Mouse (Mus musculus) olfactory bulb, adult 2 months (tissue): ENCODE results near the gene Utrn. TPM values are rescaled to one million over a fixed set of nuclear protein-coding genes. Genes with fewer than 3 reads are reported as not detected.

Source experiments
- H3K27ac ChIP-seq: fragments of 200-500 bp; 2 replicates; pipeline ENCODE4 v1.5.1; 2012; ENCODE audit warnings: low read depth, low read length; ENCODE audit not compliant: insufficient read depth
- H3K4me1 ChIP-seq: fragments of 200-500 bp; 2 replicates; pipeline ENCODE4 v1.6.1; 2012; ENCODE audit warnings: low read length; ENCODE audit not compliant: control insufficient read depth, insufficient read depth
- H3K4me3 ChIP-seq: fragments of 200-500 bp; 2 replicates; pipeline ENCODE4 v1.5.1; 2012; ENCODE audit warnings: mild to moderate bottlenecking, low read depth, low read length, moderate library complexity; ENCODE audit not compliant: insufficient read depth
- CTCF ChIP-seq: fragments of 200-500 bp; IDR thresholded peaks from 2 replicates; pipeline ENCODE4 v1.5.1; 2012; ENCODE audit warnings: low read depth, mild to moderate bottlenecking, low read length, moderate library complexity; ENCODE audit not compliant: insufficient read depth
- POLR2A ChIP-seq: fragments of 200-500 bp; IDR thresholded peaks from 2 replicates; pipeline ENCODE4 v1.6.1; 2012; ENCODE audit warnings: mild to moderate bottlenecking, low read depth, low read length, moderate library complexity; ENCODE audit not compliant: insufficient read depth
- WGBS: fragments of 180-500 bp; shearing (Covaris S2); methylation state at CpG from one replicate; pipeline ENCODE4 v1.1.7; 2018; 5-methylcytosine and 5-hydroxymethylcytosine counted together
- polyA plus RNA-seq: library from polyadenylated mRNA; stranded (reverse); fragments of >200 nt; gene quantifications from 2 replicates; pipeline ENCODE4 v1.2.4, GENCODE M21; 2012; ENCODE audit warnings: low replicate concordance; ENCODE audit not compliant: missing spikeins, insufficient read depth, insufficient read length

Gene Utrn
- polyA plus RNA-seq = 52.2 and 80.1 TPM in 2 replicates

DNA sequence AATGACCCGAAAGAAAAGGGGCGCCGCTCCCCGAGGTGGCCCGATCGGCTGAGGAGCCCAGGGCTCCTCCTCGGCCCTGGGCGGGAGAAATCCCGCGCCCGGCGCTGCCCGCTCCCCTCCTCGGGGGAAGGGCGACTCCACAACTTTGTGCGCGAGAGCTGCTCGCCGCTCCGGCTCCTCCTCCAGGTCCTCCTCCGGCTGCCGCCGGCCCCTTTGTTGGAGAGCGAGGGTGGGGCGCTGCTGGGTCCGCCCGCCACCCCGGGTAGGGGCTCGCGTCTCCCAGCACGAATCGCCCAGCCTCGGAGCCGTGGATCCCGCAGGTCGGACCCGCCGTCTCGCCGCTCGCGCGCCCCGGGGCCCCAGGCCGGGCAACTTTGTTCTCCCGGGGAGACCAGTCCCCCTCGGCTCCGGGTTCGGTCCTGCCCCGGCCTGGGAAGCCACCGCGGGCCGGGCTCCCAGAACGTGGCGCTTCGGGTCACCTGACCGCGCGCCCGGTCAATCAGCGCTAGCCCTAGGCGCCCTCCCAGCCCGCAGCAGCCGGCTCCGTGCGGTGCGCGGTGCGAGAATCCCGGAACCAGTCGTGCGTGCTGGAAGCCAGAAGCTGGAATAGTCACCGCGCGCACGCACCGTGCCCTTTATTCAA is at the start of gene Utrn:
TSS of gene Utrn (minus strand) at position 337 of the 643 bp plus-strand sequence.
- under 1% methylated on average over 77 of the region's 77 CpGs for WGBS
- H3K4me1 ChIP-seq = peaks cover 14% of the 10 kb centered on the region
- TF ChIP-seq POLR2A (peak; percentile 23; the same call in 1 of the 2 replicates), CTCF (no peak)
- peak within 1 kb of the TSS; percentile 71 for H3K4me3 ChIP-seq
- H3K27ac ChIP-seq = peak within 1 kb of the TSS; percentile 3; the same call in 1 of the 2 replicates

DNA sequence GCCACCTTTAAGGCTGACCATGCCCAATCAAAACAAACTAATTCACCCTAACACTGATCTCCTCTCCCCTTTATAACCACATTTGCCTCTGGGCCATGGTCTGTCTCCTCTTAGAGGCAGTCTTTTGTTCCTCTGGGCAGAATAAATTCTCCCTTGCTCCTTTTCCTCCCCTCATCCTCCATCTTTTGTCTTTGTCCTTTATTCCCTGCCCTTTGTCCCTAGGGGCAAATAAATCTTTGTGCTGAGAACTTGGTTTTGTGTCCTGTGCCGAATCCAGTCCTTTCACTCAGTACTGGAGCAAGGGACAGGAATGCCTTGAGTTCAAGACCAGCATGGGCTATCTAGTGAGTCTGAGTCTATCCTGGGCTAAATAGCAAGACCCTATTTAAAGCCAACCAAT is 48.5 kb upstream of the Utrn start:
- 63% methylated on average over 1 of the region's 1 CpGs for WGBS
- Histone ChIP-seq H3K4me3 (no peak overlapping the region), H3K4me1 (no peaks in the 10 kb centered on the region), H3K27ac (no peak overlapping the region)
- no peak for TF ChIP-seq POLR2A
- TF ChIP-seq CTCF = no peak

DNA sequence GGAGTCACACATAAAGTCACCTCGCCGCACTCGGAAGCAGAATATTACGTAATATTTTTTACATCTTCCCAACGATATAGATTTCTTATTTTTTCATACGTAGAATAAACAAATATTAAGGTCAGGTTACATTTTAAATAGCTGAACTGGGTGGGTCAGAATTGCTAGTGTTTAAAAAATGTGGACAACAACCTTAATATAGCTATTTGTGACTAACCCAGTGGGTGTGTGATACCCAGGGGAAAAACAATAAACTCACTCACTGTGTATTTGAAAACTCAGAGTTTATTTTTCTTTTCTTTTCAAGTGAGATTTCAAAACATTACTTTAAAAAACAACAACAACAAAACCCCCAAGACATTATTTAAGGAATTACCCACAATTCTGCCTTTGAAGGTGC is 47.2 kb upstream of the Utrn start:
- Histone ChIP-seq H3K4me3 (no peak overlapping the region), H3K27ac (no peak overlapping the region), H3K4me1 (peaks cover 7% of the 10 kb centered on the region)
- TF ChIP-seq POLR2A (no peak), CTCF (no peak)
- 77% methylated on average over 6 of the region's 6 CpGs for WGBS

DNA sequence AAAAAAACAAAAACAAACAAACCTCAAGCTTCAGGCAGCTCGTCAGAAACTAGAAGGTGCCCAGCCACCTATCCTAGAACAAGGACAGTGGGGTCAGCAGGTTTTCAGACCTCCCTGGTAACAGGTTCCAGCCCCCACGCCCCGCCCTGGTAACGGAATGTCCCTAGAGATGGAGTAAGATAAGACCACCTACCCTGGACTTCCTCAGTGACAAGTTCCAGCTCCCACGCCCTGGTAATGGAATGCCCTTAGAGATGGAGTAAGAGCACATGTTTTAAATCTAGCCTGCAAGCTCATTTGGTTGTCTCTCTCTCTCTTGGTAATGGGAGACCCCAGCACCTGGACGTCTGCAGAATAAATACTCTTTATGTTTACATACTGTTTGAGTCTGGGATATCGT is 46.7 kb upstream of the Utrn start:
- TF ChIP-seq POLR2A = no peak
- no peak for TF ChIP-seq CTCF
- WGBS = 84% methylated on average over 7 of the region's 7 CpGs
- peaks cover 7% of the 10 kb centered on the region for H3K4me1 ChIP-seq
- no peak overlapping the region for H3K4me3 ChIP-seq
- H3K27ac ChIP-seq = no peak overlapping the region

DNA sequence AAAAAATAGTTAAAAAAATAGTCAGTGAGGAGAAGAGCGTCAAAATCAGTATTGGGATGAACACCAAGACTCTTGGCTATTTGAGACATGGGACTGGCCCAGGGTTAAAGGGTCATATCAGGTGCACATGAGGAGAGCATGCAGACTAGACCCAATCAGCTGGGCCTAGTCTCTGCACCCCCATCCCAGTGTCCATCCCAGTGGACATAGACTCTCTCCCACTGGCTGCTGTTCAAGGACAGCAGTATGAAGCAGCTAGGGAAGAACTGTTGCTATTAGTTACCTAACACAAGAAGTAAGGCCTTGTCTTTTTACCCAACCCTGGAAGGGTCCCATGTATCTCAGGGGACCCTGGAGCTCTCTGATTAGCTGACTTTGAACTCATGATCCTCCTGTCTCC is 45.0 kb upstream of the Utrn start:
- Histone ChIP-seq H3K4me1 (peaks cover 7% of the 10 kb centered on the region), H3K27ac (no peak overlapping the region), H3K4me3 (no peak overlapping the region)
- WGBS = 100% methylated on average over 1 of the region's 1 CpGs
- TF ChIP-seq POLR2A = no peak
- TF ChIP-seq CTCF = no peak

DNA sequence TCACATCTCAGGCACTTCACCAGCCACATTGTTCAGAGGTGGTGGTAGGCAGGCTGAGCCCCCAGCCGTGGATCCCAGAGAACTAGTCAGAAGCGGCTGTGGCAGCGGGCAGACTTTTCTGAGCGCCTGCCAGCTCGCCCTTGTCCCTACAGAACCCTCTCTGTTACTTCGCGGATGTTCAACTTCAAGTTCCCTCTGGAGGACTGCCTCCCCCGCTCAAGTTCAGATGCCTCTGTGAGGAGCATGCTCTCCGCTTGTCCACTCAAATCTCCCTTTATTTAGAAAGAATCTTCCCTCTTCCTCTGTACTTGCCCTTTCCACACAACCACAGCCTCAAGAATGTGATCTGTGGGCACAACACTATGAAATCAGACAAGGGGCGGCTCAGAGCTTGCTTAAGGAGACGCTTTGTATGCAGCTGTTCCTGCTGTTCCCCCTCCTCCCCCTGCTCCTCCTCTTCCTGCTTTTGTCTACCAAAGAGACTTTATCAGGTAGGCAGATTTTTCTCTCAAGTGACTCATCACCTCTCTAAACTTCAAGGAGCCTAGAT is 42.9 kb upstream of the Utrn start:
- WGBS = 18% methylated on average over 11 of the region's 11 CpGs
- no peak for TF ChIP-seq CTCF
- TF ChIP-seq POLR2A = no peak
- H3K27ac ChIP-seq = peak overlapping the region; percentile 34; the same call in 1 of the 2 replicates
- H3K4me1 ChIP-seq = peaks cover 7% of the 10 kb centered on the region
- peak overlapping the region; percentile 26 for H3K4me3 ChIP-seq

DNA sequence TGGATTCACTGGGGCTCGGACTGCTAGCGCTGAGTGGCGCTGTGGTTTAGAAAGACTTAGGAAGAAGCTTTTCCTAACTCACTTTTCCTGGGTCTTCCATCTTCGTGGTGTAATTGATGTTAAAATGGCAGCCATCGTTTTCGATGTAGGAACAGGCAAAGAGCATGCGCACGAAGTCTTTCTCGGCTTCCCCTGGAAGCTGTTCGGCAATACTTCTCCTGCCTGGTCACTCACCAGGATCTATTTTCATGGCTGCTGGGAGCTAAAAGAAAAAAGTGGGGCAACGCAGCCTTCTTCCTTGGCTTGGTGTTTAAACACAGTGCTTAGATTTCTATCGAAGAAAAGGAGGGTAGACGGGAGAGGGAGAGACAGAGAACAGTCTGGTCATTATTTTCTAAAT is 42.3 kb upstream of the Utrn start:
- H3K4me1 ChIP-seq = peaks cover 7% of the 10 kb centered on the region
- 63% methylated on average over 13 of the region's 13 CpGs for WGBS
- TF ChIP-seq CTCF = no peak
- H3K4me3 ChIP-seq = no peak overlapping the region
- no peak overlapping the region; the same call in 1 of the 2 replicates for H3K27ac ChIP-seq

DNA sequence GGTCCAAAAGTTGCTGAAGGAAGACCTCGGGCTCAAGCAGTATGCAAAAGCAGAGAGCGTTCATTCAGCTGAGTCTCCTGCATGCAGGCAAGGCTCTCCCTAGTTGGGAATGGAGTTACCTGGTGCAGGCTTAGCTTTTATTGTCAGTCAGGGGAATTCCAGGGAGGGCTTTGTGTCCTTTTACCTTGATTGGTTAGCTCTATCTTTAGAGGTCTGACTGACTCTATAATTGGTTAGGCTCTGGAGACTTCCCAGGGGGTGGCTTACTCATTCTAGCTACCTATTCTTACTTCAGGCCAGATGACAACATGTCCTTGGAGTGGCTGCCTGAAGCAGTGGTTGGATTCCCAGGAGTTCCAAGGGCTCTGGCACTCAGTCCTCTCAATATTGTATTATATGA is 40.7 kb upstream of the Utrn start:
- 95% methylated on average over 2 of the region's 2 CpGs for WGBS
- no peak for TF ChIP-seq POLR2A
- TF ChIP-seq CTCF = no peak
- H3K4me3 ChIP-seq = no peak overlapping the region
- H3K27ac ChIP-seq = no peak overlapping the region
- peaks cover 7% of the 10 kb centered on the region for H3K4me1 ChIP-seq

DNA sequence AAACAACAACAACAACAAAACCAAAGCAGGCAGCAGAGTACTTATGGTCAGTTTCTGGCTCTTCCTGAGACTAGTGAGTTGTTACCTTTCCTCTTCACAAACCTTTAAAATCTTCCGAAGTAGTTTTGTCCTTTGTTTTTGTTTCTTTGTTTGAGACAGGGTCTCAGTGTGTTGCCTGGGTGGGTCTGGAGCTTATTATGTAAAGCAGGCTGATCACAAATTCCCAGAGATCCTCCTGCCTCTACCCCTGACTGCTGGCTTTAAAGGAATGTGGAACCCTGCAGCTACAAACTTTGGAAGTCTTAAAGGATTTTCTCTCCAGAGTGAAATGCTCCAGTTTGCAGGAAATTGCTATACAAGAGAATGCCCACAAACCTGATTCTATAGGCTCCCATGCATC is 40.0 kb upstream of the Utrn start:
- H3K4me1 ChIP-seq = peaks cover 7% of the 10 kb centered on the region
- no peak for TF ChIP-seq POLR2A
- TF ChIP-seq CTCF = no peak
- no peak overlapping the region for H3K4me3 ChIP-seq
- no peak overlapping the region for H3K27ac ChIP-seq
- 36% methylated on average over 1 of the region's 1 CpGs for WGBS
